Mouse (Mus musculus) midbrain, embryonic 13.5 days (tissue): ENCODE measurements around the gene Lbhd1. TPM values are rescaled to one million over a fixed set of nuclear protein-coding genes. Genes with fewer than 3 reads are reported as not detected.
"Not testable (repeated sequence)": the region's sequence is repeated elsewhere in the genome, so short reads cannot be mapped to it uniquely, and the experiment has no call there.

Source experiments
- ATAC-seq: fragments of 200-750 bp; cut with Nextera tagmentation; 2 replicates; pipeline ENCODE4 v1.8.0; 2017; ENCODE audit warnings: mild to moderate bottlenecking, moderate TSS enrichment, moderate library complexity
- H3K27ac ChIP-seq: fragments of 300-500 bp; sonication (generic); 2 replicates; pipeline ENCODE4 v1.5.1; 2015; ENCODE audit warnings: inconsistent platforms, mild to moderate bottlenecking, moderate library complexity
- H3K27me3 ChIP-seq: fragments of 300-500 bp; sonication (generic); 2 replicates; pipeline ENCODE4 v1.6.1; 2015; ENCODE audit warnings: mild to moderate bottlenecking, inconsistent platforms
- H3K36me3 ChIP-seq: fragments of 300-500 bp; sonication (generic); 2 replicates; pipeline ENCODE4 v1.6.1; 2015; ENCODE audit warnings: mild to moderate bottlenecking, inconsistent platforms
- H3K4me1 ChIP-seq: fragments of 300-500 bp; sonication (generic); replicated peaks from 2 replicates; pipeline ENCODE4 v1.6.1; 2015; ENCODE audit warnings: inconsistent platforms
- H3K4me2 ChIP-seq: fragments of 300-500 bp; sonication (generic); replicated peaks from 2 replicates; pipeline ENCODE4 v1.6.1; 2015; ENCODE audit warnings: moderate library complexity, mild to moderate bottlenecking, inconsistent platforms
- H3K4me3 ChIP-seq: fragments of 300-500 bp; sonication (generic); replicated peaks from 2 replicates; pipeline ENCODE4 v1.5.1; 2015; ENCODE audit warnings: mild to moderate bottlenecking, inconsistent platforms
- H3K9ac ChIP-seq: fragments of 300-500 bp; sonication (generic); replicated peaks from 2 replicates; pipeline ENCODE4 v1.6.1; 2015; ENCODE audit warnings: mild to moderate bottlenecking, inconsistent platforms
- H3K9me3 ChIP-seq: fragments of 300-500 bp; sonication (generic); 2 replicates; pipeline ENCODE4 v1.6.1; 2016; ENCODE audit warnings: mild to moderate bottlenecking, inconsistent platforms
- WGBS: fragments of 180-500 bp; shearing (Covaris S2); methylation state at CpG from one replicate; pipeline ENCODE4 v1.1.7; 2015; 5-methylcytosine and 5-hydroxymethylcytosine counted together
- polyA plus RNA-seq: library from polyadenylated mRNA; unstranded; fragments of >200 nt; fragmentation: Nextera tagmentation; extraction: Ambion mirVana; gene quantifications from 2 replicates; pipeline ENCODE4 v1.2.1, GENCODE M21; 2015

Lbhd1 gene
- polyA plus RNA-seq, 1 experiment from 2014 or later, result 61.8 TPM

DNA sequence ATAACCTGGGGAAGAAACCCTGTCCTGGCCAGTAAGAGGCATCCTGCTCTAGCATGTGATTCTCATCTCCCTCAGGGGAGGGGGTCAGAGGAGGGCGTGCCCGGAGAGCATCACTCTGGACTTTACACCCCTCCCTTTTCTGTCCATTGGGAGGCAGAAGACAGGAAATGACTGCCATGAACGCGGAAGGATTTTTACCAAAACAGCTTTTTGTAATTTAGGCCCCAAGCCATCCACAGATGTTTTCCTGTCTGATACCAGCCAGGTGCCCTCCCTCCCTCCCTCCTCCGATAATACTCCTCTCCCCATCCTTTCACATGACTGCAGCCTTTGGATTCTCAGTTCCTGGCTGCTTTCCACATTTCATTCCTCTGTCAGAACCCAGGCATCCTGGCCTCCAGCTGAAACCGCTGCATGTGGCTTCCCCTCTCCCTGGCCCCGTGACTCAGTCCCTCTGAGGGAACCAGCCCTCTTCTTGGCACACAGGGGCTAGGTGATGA is 33.1 kb upstream of the Lbhd1 start, which contains the start of gene Lrrn4cl:
Lrrn4cl (plus strand) TSS at position 367 of the 500 bp plus-strand sequence.
- 0 out of 2 replicates have a peak, but pooled peaks have one; percentile 20 for ATAC-seq
- H3K9ac ChIP-seq, result no peak within 1 kb of the TSS; the same call in 1 of the 2 replicates
- WGBS, result 40% methylated on average over 7 of the region's 7 CpGs
- no peak within 1 kb of the TSS for H3K4me3 ChIP-seq
- H3K4me1 ChIP-seq, result no peaks in the 10 kb centered on the region
- H3K4me2 ChIP-seq, result no peak within 1 kb of the TSS
- H3K27ac ChIP-seq, result no peak within 1 kb of the TSS
- no peaks in the 10 kb centered on the region for H3K9me3 ChIP-seq
- peaks cover 38% of the 10 kb centered on the region for H3K36me3 ChIP-seq
- H3K27me3 ChIP-seq, result no peaks in the 10 kb centered on the region

DNA sequence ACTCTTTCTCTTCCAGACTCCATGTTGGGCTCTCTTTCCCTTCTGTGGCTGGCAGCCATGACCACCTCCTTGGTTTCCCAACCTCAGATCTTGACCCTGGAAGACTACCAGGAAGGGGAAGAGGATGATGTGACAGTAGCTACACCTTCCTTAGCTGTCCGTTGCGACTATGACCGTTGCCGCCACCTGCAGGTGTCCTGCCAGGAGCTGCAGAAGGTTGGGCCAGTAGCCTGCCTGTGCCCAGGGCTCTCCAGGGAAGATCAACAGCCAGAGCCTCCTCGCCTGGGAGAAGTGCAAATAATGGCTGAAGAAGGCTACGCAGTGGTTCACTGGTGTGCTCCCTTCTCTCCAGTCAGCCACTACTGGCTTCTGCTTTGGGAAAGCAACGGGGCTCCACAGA is 31.9 kb upstream of the Lbhd1 start:
- WGBS, result 47% methylated on average over 7 of the region's 7 CpGs

DNA sequence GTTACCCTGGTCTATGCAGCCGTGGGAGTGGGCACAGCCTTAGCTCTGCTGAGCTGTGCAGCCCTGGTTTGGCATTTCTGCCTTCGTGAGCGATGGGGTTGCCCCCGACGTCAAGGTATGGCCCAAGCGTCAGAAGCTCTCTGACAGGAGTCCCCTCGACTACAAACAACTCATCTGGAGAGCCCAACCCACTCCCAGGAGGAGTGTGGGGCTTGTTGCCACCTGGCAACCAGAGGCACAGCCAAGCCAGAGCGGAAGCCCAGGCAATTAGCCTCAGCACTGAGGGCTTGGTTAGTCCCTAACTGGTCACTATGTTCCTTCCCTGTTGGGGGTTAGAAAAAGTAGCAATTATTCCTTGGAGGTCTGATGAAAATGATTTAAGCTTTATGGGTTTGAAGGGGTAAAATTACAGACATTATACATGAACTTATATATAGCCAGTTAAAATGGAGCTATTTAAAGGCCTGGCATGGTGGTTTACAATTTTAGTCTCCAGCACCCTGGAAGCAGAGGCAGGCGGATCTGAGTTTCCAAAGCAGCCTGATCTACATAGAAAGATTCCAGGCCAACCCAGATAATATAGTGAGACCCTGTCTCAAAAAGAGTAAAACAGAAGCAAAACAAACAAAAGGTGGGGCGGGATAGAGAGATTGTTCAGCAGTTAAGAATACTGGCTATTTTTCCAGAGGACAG is 31.1 kb upstream of the Lbhd1 start:
- Histone ChIP-seq H3K4me2 (no peak overlapping the region), H3K27ac (no peak overlapping the region), H3K36me3 (peaks cover 21% of the 10 kb centered on the region), H3K9me3 (no peaks in the 10 kb centered on the region), H3K4me3 (no peak overlapping the region), H3K9ac (no peak overlapping the region), H3K27me3 (no peaks in the 10 kb centered on the region), H3K4me1 (no peaks in the 10 kb centered on the region)
- WGBS, result 68% methylated on average over 10 of the region's 10 CpGs
- ATAC-seq, result no peak

More for the DNA sequence above, 31.9 kb upstream of the Lbhd1 start:
- Histone ChIP-seq H3K9me3 (no peaks in the 10 kb centered on the region), H3K9ac (no peak overlapping the region), H3K4me2 (no peak overlapping the region), H3K27me3 (no peaks in the 10 kb centered on the region), H3K36me3 (peaks cover 28% of the 10 kb centered on the region), H3K4me3 (no peak overlapping the region), H3K27ac (no peak overlapping the region), H3K4me1 (no peaks in the 10 kb centered on the region)
- no peak for ATAC-seq

DNA sequence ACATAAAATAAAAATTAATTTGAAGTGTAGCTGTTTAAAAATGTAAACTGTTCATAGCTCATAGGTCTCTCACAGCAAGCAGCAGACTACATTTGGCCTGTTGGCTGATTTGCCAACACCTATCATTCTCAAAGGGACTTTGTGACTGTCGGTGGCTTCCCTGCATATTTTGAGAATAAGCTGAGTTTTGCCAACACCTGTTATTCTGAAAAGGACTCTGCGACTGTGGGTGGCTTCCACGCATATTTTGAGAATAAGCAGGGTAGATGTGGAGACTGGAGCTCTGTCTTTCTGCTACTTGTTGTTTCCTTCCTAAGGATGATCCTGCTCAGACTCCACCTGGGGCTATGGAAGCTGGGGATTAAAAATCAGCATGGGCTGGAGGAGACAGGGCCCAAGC is 30.4 kb upstream of the Lbhd1 start:
- 84% methylated on average over 3 of the region's 3 CpGs for WGBS

DNA sequence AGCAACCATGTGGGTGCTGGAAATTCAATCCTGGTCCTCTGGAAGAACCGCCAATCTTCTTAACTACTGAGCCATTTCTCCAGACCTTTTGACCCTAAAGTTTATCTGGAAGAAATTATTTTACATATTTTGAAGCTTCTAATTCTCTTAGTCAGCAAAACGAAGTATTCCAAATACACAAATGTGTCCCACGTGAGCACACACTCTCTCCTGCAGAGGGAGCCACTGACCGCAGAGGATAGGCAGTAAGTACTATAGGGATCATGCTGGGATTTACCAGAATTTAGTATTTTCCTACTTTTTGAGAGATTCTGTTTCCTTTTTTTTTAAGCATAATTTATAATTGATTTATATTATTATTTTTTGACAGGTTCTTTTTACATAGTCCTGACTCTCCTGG is 25.8 kb upstream of the Lbhd1 start:
- no peak overlapping the region for H3K4me3 ChIP-seq
- 48% methylated on average over 4 of the region's 4 CpGs for WGBS
- no peak overlapping the region for H3K27ac ChIP-seq
- no peaks in the 10 kb centered on the region for H3K4me1 ChIP-seq
- H3K9me3 ChIP-seq, result no peaks in the 10 kb centered on the region
- H3K36me3 ChIP-seq, result no peaks in the 10 kb centered on the region
- no peaks in the 10 kb centered on the region for H3K27me3 ChIP-seq
- no peak overlapping the region for H3K9ac ChIP-seq
- ATAC-seq, result no peak
- H3K4me2 ChIP-seq, result no peak overlapping the region

More for the DNA sequence above, 30.4 kb upstream of the Lbhd1 start:
- no peaks in the 10 kb centered on the region for H3K9me3 ChIP-seq
- no peaks in the 10 kb centered on the region for H3K27me3 ChIP-seq
- H3K36me3 ChIP-seq, result peaks cover 14% of the 10 kb centered on the region
- ATAC-seq, result no peak
- H3K9ac ChIP-seq, result no peak overlapping the region
- H3K4me2 ChIP-seq, result no peak overlapping the region
- H3K4me3 ChIP-seq, result no peak overlapping the region
- H3K27ac ChIP-seq, result no peak overlapping the region
- H3K4me1 ChIP-seq, result no peaks in the 10 kb centered on the region

DNA sequence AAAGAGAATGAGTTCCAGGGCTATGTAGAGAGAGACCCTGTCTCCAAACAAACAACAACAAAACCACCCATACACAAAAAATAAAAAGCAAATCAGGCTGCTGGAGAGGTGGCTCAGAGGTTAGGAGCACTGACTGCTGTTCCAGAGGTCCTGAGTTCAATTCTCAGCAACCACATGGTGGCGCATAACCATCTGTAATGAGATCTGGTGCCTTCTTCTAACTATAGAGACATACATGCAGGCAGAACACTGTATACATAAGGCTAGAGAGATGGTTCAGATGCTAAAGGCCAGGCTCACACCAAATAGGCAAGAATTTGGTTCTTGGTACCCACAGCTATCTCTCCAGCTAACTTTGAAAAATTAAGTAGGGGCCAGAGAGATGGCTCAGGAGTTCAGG is 24.5 kb upstream of the Lbhd1 start:
- ATAC-seq, result 0 out of 2 replicates have a peak, but pooled peaks have one; percentile 24
- no peak overlapping the region for H3K4me2 ChIP-seq
- WGBS, result 21% methylated on average over 1 of the region's 1 CpGs

DNA sequence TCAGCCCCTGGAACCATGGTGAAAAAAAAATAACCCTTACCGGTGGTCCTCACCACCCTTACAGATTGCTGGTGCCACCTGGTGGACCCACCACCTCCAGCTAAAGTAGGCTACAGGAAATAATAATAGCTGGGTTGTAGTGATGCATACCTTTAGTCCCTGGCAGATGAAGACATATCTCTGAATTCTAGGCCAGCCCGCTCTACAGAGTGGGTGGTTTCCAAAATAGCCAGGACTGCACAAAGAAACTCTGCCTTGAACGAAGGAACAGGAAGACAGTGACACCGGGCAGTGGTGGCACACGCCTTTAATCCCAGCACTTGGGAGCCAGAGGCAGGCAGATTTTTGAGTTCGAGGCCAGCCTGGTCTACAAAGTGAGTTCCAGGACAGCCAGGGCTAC is 19.3 kb upstream of the Lbhd1 start:
- Histone ChIP-seq H3K27ac (no peak overlapping the region), H3K36me3 (no peaks in the 10 kb centered on the region), H3K27me3 (no peaks in the 10 kb centered on the region), H3K4me1 (no peaks in the 10 kb centered on the region), H3K4me2 (no peak overlapping the region), H3K9ac (no peak overlapping the region), H3K4me3 (no peak overlapping the region), H3K9me3 (no peaks in the 10 kb centered on the region)
- 84% methylated on average over 6 of the region's 6 CpGs for WGBS
- no peak for ATAC-seq

More for the DNA sequence above, 24.5 kb upstream of the Lbhd1 start:
- Histone ChIP-seq H3K9ac (no peak overlapping the region), H3K36me3 (no peaks in the 10 kb centered on the region), H3K27ac (no peak overlapping the region), H3K4me3 (no peak overlapping the region), H3K4me1 (no peaks in the 10 kb centered on the region), H3K9me3 (no peaks in the 10 kb centered on the region), H3K27me3 (no peaks in the 10 kb centered on the region)

DNA sequence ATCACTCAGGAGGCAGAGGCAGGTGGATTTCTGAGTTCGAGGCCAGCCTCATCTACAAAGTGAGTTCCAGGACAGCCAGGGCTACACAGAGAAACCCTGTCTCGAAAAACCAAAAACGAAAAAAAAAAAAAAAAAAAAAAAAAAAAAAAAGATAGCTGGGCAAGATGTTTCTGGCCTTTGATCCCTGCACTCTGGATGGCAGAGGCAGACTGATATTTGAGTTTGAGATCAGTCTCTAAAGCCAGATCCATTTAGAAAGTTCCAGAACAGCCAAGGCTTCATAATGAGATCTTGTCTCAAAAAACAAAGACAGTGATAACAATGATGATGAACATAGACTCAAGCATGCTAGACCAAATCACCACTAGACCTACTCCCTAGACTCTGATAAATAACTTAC is 13.2 kb upstream of the Lbhd1 start:
- H3K4me3 ChIP-seq, H3K9ac ChIP-seq, H3K27me3 ChIP-seq, ATAC-seq, H3K9me3 ChIP-seq, H3K27ac ChIP-seq: not testable (repeated sequence)
- Histone ChIP-seq H3K4me2 (0 out of 2 replicates have a peak overlapping the region, but pooled peaks have one; percentile 86), H3K36me3 (peaks cover 24% of the 10 kb centered on the region), H3K4me1 (peaks cover 13% of the 10 kb centered on the region)
- 63% methylated on average over 3 of the region's 3 CpGs for WGBS

DNA sequence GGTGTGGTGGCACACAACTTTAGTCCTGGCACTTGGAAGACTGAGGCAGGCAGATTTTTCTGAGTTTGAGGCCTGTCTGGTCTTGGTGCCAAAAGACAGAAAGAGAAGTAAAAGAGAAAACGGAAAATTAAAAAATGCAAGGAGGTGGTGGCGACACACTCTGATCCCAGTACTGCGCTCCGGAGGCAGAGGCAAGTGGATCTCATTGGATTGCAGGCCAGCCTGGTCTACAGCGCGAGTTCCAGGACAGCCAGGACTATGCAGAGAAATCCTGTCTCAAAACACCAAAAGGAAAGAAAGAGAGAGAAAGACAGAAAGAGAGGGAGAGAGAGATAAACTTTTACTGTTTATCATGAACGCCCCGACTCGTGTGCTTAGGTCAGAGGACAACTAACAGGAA is 12.7 kb upstream of the Lbhd1 start:
- Histone ChIP-seq H3K36me3 (peaks cover 29% of the 10 kb centered on the region), H3K4me3 (peak overlapping the region; percentile 86), H3K4me2 (peak overlapping the region; percentile 86), H3K27ac (peak overlapping the region; percentile 75), H3K9me3 (no peaks in the 10 kb centered on the region), H3K9ac (peak overlapping the region; percentile 93), H3K4me1 (peaks cover 13% of the 10 kb centered on the region), H3K27me3 (no peaks in the 10 kb centered on the region)
- peak; percentile 61 for ATAC-seq
- 65% methylated on average over 9 of the region's 9 CpGs for WGBS

DNA sequence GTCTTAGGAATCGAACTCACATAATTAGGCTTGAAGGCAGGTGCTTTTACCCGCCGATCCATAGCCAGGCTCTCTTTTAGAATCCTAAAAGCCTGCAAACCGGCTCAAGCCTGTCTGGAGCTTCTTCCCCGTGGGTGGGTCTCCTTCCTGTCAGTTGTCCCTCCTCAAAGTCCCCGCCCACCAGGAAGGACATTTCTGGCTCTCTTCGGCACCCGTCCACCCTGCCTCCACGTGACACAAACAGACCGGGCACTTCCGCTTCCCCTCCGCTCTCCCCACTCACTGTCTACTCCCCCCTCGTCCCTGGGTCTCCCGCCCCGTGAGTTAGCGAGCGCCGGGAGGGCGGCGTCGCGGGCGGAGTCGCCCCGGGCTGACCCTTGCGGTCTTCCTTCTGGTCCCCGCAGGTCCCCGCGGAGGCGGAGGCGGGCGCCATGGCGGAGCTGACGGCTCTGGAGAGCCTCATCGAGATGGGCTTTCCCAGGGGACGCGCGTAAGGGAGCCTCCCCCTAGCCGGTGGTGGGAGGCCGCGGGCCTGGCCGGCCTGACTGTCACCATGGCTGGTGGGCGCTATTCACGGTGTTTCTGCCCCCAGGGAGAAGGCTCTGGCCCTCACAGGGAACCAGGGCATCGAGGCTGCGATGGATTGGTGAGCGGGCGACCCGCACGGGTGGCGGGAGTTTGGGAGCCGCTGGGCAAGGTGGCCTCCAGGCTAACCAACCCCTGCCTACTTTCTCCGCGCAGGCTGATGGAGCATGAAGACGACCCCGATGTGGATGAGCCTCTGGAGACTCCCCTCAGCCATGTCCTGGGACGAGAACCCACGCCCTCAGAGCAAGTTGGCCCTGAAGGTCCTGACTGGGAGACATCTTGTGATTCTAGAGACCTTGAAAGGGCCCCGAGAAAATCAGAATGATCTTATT is 12.0 kb upstream of the Lbhd1 start, which contains the start of gene Ubxn1:
Ubxn1 (plus strand) TSS at position 230 of the 920 bp plus-strand sequence.
- WGBS, result under 1% methylated on average over 59 of the region's 59 CpGs
- peak within 1 kb of the TSS; percentile 86 for H3K4me2 ChIP-seq
- H3K9ac ChIP-seq, result peak within 1 kb of the TSS; percentile 93
- peaks cover 13% of the 10 kb centered on the region for H3K4me1 ChIP-seq
- peak; percentile 97 for ATAC-seq
- H3K36me3 ChIP-seq, result peaks cover 36% of the 10 kb centered on the region
- peak within 1 kb of the TSS; percentile 86 for H3K4me3 ChIP-seq
- no peaks in the 10 kb centered on the region for H3K9me3 ChIP-seq
- H3K27ac ChIP-seq, result peak within 1 kb of the TSS; percentile 76
- no peaks in the 10 kb centered on the region for H3K27me3 ChIP-seq

DNA sequence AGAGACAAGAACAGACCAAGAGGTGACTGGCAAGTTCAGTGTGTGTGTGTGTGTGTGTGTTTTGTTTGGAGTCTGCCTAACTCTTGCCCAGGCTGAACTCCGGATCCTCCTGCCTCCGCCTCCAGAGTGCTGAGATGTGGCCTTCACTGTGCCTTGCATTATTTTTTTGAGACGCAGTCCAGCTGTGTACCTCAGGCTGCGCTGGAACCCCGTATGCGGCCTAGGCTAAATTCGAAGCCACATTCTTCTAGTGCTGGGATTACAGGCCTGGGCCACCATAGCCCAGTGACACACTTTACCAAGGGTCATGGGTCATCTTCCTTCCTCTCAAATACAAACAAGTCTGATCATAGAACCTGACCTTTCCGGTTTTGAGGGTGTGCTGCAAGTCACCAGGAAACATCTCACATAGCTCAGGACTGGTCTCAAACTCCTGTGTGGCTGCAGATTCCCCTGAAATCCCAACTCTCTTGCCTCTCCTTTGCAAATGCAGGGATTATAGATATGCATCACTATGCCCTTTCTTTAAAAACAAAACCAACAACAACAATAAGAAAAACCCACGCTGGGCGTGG is 11.2 kb upstream of the Lbhd1 start:
- H3K36me3 ChIP-seq, result peaks cover 44% of the 10 kb centered on the region
- H3K4me1 ChIP-seq, result peaks cover 13% of the 10 kb centered on the region
- ATAC-seq, result no peak
- H3K27ac ChIP-seq, result no peak overlapping the region
- H3K9ac ChIP-seq, result peak overlapping the region; percentile 93
- no peaks in the 10 kb centered on the region for H3K9me3 ChIP-seq
- WGBS, result 81% methylated on average over 10 of the region's 10 CpGs
- peak overlapping the region; percentile 86 for H3K4me2 ChIP-seq
- peak overlapping the region; percentile 86 for H3K4me3 ChIP-seq
- no peaks in the 10 kb centered on the region for H3K27me3 ChIP-seq
